Mouse (Mus musculus) cerebellum, postnatal 25 days (tissue): ENCODE data around the gene S1pr3.

Experiments used
- DNase-seq, 2 experiments: peaks; one replicate each; pipeline ENCODE4 v3.0.0; 2021; ENCODE audit warnings: mixed read lengths in 2 of 2

Gene S1pr3

GRCm38 (mm10) chr13:51464294-51464693 is 55.9 kb downstream of the S1pr3 start:
- no peak for DNase-seq

- DNase-seq, result no peak
Measured at GRCm38 (mm10) chr13:51466117-51466841, 57.8 kb downstream of the S1pr3 start.

- no peak for DNase-seq
Measured at GRCm38 (mm10) chr13:51468697-51469250, 60.3 kb downstream of the S1pr3 start.
